Mouse (Mus musculus) heart, adult 2 months (tissue): ENCODE results near the gene Plcl2.

Source experiments
- CTCF ChIP-seq: fragments of 200-600 bp; IDR thresholded peaks from 2 replicates; pipeline ENCODE4 v1.8.1; 2022; ENCODE audit warnings: antibody characterized with exemption, mild to moderate bottlenecking, moderate library complexity
- POLR2A ChIP-seq: fragments of 200-500 bp; IDR thresholded peaks from 2 replicates; pipeline ENCODE4 v1.6.1; 2011; ENCODE audit warnings: mild to moderate bottlenecking, low read depth, low read length, control low read depth; ENCODE audit not compliant: insufficient read depth

GRCm38 (mm10) chr17:50568846-50569245, 59.6 kb downstream of the Plcl2 start:
- no peak for TF ChIP-seq CTCF
- no peak for TF ChIP-seq POLR2A
